Mouse (Mus musculus): ENCODE results near the gene Fyco1.

DNA sequence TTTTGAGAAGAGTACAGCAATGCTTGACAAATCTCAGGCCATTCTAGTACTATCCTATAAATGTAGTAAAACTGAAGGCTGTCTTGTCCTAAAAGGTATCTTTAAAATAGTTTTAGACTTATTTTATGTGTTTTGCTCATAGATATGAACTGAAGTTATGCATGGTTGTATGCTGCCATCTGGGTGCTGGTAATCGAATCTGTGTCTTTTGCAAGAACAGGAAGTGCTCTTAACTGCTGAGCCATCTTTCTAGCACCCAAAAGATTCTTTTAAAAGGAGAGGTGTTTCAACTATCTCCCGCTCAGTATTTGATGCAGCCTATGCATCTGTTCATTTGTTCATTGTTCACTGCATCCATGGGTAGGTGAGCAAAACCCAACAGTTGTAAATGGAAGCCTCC lies 46.5 kb downstream of the Fyco1 start:
- TF ChIP-seq CTCF (IDR thresholded peaks at IDR 0.05; ENCODE audit: low read depth) (no peak), EP300 (IDR thresholded peaks at IDR 0.05; ENCODE audit: low read depth) (no peak)
